Mouse (Mus musculus): ENCODE data around the gene 4930512M02Rik. TPM values are rescaled to one million over a fixed set of nuclear protein-coding genes. Genes with fewer than 3 reads are reported as not detected.

The 4930512M02Rik gene
- polyA plus RNA-seq, 1 experiment from 2014 or later = not detected

DNA sequence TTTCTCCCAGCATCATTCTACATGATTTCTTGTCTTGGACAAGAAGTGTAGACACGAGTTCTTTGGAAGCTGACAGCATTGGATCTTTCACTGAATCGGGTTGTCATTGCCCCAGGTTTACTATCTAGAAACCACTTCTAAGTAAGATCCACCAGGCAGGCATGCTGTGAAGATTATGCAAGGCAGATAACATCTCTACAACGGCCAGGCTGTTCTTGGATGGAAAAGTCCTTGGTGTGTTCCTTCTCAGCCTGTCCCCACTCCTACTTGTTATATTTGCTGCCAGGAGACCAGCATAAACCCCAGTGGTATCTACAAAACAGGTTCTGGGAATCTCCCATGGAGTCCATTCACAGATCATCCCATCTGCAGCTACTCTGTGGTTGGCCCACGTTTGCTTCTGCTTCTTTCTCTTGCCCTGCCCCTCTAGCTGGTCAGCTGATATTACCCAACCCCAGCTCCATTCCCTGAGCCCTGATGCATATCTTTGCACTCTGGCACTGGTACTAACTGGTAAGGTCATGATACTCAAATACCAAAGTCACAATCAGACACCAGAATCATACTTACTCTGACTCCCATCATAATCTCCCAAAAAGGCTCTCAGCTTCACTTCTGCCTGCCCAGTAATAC lies 3.4 kb downstream of the 4930512M02Rik start:
- no peak overlapping the region for H3K4me3 ChIP-seq
- WGBS = 77% methylated on average over 4 of the region's 4 CpGs

DNA sequence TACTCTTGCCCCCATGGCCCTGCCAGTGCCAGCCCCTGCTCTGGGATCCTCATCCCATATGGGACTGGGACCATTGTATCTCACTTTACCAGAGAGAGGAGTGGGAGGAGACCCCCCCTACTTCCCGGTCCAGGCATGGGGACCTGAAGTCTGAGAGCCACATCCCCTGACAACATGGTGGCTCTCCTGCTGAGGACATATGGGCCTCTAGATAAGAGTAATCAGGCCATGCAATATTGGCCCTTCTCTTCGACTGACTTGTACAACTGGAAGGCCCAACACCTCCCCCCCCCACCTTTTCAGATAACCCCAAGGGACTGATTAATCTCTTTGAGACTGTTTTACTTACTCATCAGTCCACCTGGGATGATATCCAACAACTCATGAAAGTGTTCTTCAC lies 18.4 kb downstream of the 4930512M02Rik start:
- no peak for DNase-seq (ENCODE audit: extremely low spot score, low spot score)
- 84% methylated on average over 2 of the region's 2 CpGs for WGBS
- H3K27ac ChIP-seq = no peak overlapping the region

More for the DNA sequence above, 3.4 kb downstream of the 4930512M02Rik start:
- DNase-seq (ENCODE audit: extremely low spot score, low spot score) = no peak
- Histone ChIP-seq H3K27me3 (ENCODE audit: poor library complexity, severe bottlenecking) (no peaks in the 10 kb centered on the region), H3K4me1 (no peaks in the 10 kb centered on the region), H3K36me3 (replicated peaks) (no peaks in the 10 kb centered on the region), H3K9me3 (no peaks in the 10 kb centered on the region), H3K27ac (no peak overlapping the region)

DNA sequence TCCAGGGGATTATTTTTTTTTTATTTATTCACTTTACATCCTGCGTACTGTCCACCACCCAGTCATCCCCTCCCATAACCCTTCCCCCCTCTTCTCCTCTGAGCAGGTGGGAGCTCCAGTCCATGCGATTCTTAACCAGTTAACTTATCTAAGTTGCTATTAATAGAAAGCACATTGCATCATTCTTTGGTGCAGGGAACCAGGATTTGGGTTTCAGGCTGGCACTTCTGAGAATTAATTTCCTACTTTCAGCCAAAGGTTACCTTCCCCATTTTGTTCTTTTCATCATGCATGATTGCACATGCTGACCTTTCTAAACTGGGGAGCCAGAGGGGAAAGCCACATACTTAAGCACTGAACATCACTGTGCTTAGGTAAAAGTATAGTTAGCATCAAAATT lies 40.3 kb downstream of the 4930512M02Rik start:
- no peak overlapping the region for H3K27ac ChIP-seq
- no peaks in the 10 kb centered on the region for H3K9me3 ChIP-seq
- no peaks in the 10 kb centered on the region for H3K27me3 ChIP-seq (ENCODE audit: poor library complexity, severe bottlenecking)
- no peaks in the 10 kb centered on the region for H3K4me1 ChIP-seq
- 79% methylated on average over 2 of the region's 2 CpGs for WGBS
- no peaks in the 10 kb centered on the region for H3K36me3 ChIP-seq (replicated peaks)
- DNase-seq (ENCODE audit: extremely low spot score, low spot score) = no peak
- no peak overlapping the region for H3K4me3 ChIP-seq

More for the DNA sequence above, 18.4 kb downstream of the 4930512M02Rik start:
- Histone ChIP-seq H3K27me3 (ENCODE audit: poor library complexity, severe bottlenecking) (no peaks in the 10 kb centered on the region), H3K36me3 (replicated peaks) (no peaks in the 10 kb centered on the region), H3K4me3 (no peak overlapping the region), H3K4me1 (no peaks in the 10 kb centered on the region), H3K9me3 (peaks cover 20% of the 10 kb centered on the region)

DNA sequence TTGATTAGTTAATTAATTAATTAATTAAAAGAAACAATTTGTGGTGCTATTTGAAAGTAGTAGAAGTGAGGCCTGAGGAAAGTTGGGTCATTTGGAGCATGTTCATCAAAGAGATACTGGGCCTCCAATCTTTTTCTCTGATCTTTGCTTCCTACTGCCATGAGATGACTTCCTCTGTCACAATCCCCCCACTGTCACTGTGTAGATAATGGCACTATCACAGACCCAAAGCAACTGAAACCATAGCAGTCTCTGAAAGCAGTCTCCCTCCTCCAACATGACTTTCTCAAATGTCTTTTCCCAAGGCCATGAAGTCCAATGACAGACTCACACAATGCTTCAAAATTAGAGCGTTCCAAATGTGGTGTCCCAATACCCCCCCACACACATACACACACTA lies 41.2 kb downstream of the 4930512M02Rik start:
- Histone ChIP-seq H3K36me3 (replicated peaks) (no peaks in the 10 kb centered on the region), H3K9me3 (no peaks in the 10 kb centered on the region), H3K27ac (no peak overlapping the region), H3K4me1 (no peaks in the 10 kb centered on the region), H3K27me3 (ENCODE audit: poor library complexity, severe bottlenecking) (no peaks in the 10 kb centered on the region), H3K4me3 (no peak overlapping the region)
- DNase-seq (ENCODE audit: extremely low spot score, low spot score) = no peak
- 98% methylated on average over 1 of the region's 1 CpGs for WGBS

DNA sequence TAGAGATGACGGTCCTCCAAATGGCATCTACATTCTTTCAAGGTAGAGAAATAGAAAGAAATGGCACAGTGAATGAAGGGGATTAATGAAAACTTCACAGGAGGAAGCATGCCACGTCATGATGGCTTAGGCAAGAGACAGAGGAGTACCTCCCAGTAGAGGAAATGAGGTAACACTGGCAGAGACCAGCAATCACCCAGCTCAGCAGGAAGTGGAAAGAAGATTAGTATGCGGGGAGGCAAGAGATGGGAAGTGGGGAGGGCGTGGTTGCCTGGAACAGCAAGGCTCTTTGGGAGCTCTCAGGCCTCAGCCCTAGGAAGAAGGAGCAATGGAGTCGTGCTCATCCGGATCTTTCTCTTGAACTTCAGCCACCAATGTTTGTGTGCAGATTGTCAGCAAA lies 53.9 kb downstream of the 4930512M02Rik start:
- H3K9me3 ChIP-seq = no peaks in the 10 kb centered on the region
- no peak for DNase-seq (ENCODE audit: extremely low spot score, low spot score)
- no peaks in the 10 kb centered on the region for H3K27me3 ChIP-seq (ENCODE audit: poor library complexity, severe bottlenecking)
- H3K4me1 ChIP-seq = no peaks in the 10 kb centered on the region
- H3K36me3 ChIP-seq (replicated peaks) = no peaks in the 10 kb centered on the region
- H3K4me3 ChIP-seq = no peak overlapping the region
- 63% methylated on average over 6 of the region's 6 CpGs for WGBS
- no peak overlapping the region for H3K27ac ChIP-seq

DNA sequence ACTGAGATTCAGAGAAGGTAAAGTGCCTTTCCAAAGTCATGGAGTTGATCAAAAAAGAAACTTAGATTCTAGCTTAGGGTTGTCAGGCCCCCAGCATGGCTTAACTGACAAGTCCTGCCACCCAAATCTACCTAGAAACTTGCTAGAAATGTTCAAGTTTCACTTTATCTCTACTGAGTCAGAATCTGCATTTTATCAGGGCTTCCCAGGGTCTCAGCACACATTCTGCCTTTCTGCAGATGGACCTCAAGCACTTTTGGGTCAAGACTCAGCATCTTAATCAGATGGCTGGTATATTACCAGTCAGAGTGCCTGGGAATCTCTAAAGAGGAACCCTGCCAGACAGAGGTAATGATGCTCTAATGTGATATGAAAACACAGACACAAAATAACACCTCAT lies 56.9 kb downstream of the 4930512M02Rik start:
- no peak for DNase-seq (ENCODE audit: extremely low spot score, low spot score)
- no peaks in the 10 kb centered on the region for H3K4me1 ChIP-seq
- H3K27me3 ChIP-seq (ENCODE audit: poor library complexity, severe bottlenecking) = no peaks in the 10 kb centered on the region
- no peaks in the 10 kb centered on the region for H3K36me3 ChIP-seq (replicated peaks)
- H3K27ac ChIP-seq = no peak overlapping the region
- no peaks in the 10 kb centered on the region for H3K9me3 ChIP-seq
- H3K4me3 ChIP-seq = no peak overlapping the region

DNA sequence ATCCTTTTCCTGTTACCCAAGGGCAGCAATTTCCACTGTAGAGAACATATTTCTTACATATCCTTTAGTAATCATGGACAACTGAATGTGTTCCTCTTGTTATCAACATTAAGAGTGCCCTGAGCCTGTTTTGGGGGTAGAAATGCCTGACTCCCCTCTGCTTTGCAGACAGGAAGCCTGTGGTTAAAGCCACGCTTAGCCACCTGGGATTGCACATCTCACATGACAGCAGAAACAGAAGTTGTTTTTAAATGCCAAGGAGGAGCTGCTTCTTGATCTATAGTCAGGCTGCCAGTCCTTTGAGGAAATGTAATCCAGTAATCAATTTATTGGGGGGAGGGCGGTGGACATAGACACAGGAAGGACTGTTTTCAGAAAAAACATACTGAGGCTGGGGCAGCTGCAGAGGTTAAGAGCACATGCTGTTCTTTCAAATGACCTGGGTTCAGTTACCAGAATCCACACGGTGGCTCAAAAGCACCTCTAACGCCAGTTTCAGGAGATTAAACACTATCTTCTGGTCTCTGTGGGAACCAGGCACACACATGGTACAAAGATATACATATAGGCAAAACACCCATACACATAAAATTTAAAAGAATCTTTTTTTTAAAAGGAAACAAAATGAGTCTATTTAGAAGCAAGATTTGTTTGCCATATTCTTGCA lies 58.0 kb downstream of the 4930512M02Rik start:
- WGBS = 64% methylated on average over 4 of the region's 4 CpGs
- H3K4me3 ChIP-seq = no peak overlapping the region
- no peak for DNase-seq (ENCODE audit: extremely low spot score, low spot score)
- no peak overlapping the region for H3K27ac ChIP-seq
- no peaks in the 10 kb centered on the region for H3K36me3 ChIP-seq (replicated peaks)
- H3K9me3 ChIP-seq = no peaks in the 10 kb centered on the region
- no peaks in the 10 kb centered on the region for H3K27me3 ChIP-seq (ENCODE audit: poor library complexity, severe bottlenecking)
- no peaks in the 10 kb centered on the region for H3K4me1 ChIP-seq

DNA sequence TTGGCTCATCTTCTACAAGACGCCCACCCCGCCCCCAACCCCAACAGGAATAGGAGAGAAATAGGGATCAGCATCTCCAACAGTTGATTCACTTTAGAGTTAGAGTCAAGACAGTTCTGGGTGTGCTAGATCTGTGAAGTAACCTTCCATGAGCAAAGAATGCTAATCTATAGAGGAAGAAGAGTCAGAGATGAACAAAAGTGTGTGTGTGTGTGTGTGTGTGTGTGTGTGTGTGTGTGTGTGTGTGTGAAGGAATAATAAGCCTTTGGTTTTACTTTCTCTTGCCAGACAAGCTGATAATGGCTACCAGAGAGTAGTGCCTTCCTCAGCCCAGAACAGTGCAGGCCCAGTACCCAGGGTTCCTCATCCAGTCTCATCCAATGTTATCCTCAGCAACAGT lies 59.6 kb downstream of the 4930512M02Rik start:
- DNase-seq (ENCODE audit: extremely low spot score, low spot score) = no peak
- no peak overlapping the region for H3K4me3 ChIP-seq
- 93% methylated on average over 2 of the region's 2 CpGs for WGBS
- no peaks in the 10 kb centered on the region for H3K4me1 ChIP-seq
- no peak overlapping the region for H3K27ac ChIP-seq
- H3K36me3 ChIP-seq (replicated peaks) = no peaks in the 10 kb centered on the region
- H3K9me3 ChIP-seq = no peaks in the 10 kb centered on the region
- no peaks in the 10 kb centered on the region for H3K27me3 ChIP-seq (ENCODE audit: poor library complexity, severe bottlenecking)

DNA sequence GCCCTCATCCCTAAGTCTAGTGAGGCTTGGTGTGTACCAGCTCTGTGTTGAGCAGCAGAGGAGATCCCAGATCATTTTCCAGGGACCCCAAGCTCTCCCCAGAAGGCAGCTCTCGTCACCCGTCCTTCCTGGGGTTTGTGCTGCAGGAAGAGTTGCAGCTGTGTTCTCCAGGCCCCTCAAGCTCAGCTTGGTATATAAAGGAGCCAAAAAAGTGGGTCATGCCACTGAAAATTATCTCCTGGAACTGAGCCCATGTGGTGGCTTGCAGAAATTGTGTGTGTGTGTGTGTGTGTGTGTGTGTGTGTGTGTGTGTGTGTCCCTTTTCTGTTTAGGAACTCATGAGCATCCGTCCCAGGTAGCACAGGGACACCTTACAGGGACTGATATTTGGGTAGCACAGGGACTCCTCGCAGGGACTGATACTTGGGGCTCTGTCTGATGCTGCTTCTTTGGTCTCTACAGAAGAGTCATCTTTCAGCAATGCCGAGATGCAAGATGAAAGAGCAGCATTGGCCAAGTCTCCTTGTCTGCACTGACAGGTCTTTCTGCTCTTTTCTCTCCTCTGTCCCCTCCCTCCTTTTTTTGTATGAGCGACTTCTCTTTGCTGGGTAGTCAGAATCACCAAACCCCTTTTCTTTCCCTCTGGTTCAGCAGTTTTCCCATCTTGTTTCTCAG lies 62.4 kb downstream of the 4930512M02Rik start:
- no peaks in the 10 kb centered on the region for H3K36me3 ChIP-seq (replicated peaks)
- no peaks in the 10 kb centered on the region for H3K27me3 ChIP-seq (ENCODE audit: poor library complexity, severe bottlenecking)
- 81% methylated on average over 6 of the region's 6 CpGs for WGBS
- no peaks in the 10 kb centered on the region for H3K9me3 ChIP-seq
- no peaks in the 10 kb centered on the region for H3K4me1 ChIP-seq
- no peak overlapping the region for H3K4me3 ChIP-seq
- no peak for DNase-seq (ENCODE audit: extremely low spot score, low spot score)
- H3K27ac ChIP-seq = no peak overlapping the region

DNA sequence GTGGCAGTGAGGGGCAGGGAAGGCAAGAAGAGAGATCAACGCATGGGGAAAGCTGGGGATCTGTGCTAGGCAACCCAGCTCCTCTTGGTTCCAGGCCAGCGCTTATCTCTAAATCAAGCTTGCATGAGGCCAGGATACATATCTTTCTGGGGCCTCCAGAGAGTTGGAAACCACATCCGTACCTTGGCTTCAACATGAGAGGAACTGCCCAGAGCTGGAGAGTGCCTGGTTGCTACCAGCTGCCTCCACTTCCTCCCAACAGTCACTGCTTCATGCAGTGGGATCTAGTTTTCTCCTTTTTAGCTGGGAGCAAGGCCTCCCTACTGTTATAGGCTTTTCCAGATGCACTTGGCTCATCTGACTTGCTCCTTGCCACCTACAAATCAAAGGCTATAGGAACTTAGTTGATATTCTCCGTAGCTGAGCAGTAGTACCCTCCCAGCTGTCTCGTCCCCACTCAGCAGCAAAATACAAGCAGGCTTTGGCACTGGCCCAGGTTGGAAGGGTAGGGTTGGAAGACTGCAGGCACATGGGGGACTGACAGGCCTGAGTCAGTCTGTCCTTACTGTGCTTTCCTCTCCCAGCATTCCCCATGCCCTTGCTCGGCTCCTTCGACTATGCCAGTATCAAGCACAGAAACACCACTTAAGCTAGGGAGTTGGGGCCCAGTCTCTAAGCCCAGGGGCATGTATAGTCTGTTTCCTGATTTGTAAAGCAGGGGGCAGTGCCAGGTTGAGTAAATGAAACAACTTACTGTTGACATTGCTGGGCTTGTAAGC lies 63.2 kb downstream of the 4930512M02Rik start:
- WGBS = 92% methylated on average over 7 of the region's 7 CpGs
- Histone ChIP-seq H3K36me3 (replicated peaks) (no peaks in the 10 kb centered on the region), H3K27me3 (ENCODE audit: poor library complexity, severe bottlenecking) (no peaks in the 10 kb centered on the region), H3K27ac (no peak overlapping the region), H3K4me1 (no peaks in the 10 kb centered on the region), H3K9me3 (no peaks in the 10 kb centered on the region), H3K4me3 (no peak overlapping the region)
- DNase-seq (ENCODE audit: extremely low spot score, low spot score) = no peak

DNA sequence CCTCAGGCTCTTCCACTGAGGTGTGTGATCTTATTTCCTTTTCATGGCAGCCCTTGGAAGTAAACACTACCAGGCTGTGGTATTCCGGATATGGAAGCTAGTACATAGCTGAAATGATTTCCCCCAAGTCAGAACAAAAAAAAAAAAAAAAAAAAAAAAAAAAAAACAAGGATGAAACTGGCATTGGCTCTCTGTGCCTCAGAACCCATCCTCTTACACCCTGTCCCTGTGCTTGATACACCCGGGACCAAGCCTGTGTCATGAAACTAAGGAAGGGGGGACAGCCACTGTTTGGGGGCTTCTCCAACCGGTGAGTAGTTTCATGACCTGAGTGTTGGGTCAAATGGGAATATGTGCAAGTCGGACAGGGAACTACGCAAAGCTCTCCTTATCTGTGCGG lies 66.5 kb downstream of the 4930512M02Rik start:
- Histone ChIP-seq H3K9me3 (no peaks in the 10 kb centered on the region), H3K36me3 (replicated peaks) (no peaks in the 10 kb centered on the region), H3K4me1 (no peaks in the 10 kb centered on the region), H3K27me3 (ENCODE audit: poor library complexity, severe bottlenecking) (no peaks in the 10 kb centered on the region), H3K27ac (no peak overlapping the region), H3K4me3 (no peak overlapping the region)
- WGBS = 91% methylated on average over 6 of the region's 6 CpGs
- DNase-seq (ENCODE audit: extremely low spot score, low spot score) = no peak

DNA sequence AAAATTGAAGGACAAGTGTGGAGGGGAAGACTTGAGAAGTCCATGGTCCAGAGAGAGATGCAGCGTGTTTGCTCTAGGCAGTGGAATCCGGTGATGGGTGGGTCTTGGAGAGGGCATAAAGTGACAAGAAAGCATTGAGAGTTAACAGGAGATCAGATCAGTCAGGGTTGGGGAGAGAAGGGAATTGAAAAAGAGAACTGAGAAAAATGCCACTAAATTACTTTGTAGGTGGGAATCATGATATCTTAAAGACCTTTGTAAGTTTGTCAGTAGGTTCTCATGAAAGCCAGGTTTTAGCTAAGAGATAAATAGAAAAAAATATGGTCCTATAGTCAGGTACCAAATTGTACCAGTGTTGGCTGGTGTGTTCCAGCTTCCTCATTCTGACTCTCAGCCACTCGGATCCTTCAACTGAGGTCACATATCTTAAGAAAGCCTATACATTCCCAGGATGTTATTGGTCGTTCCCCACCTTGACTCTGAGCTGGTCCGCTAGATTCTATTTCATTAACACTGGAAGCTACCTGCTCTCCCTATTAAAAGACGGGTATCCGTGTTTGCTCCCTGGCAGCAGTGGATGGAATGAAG lies 68.4 kb downstream of the 4930512M02Rik start:
- WGBS = 91% methylated on average over 7 of the region's 7 CpGs

More for the DNA sequence above, 68.4 kb downstream of the 4930512M02Rik start:
- Histone ChIP-seq H3K27ac (no peak overlapping the region), H3K4me3 (no peak overlapping the region), H3K36me3 (replicated peaks) (no peaks in the 10 kb centered on the region), H3K4me1 (no peaks in the 10 kb centered on the region), H3K27me3 (ENCODE audit: poor library complexity, severe bottlenecking) (no peaks in the 10 kb centered on the region), H3K9me3 (no peaks in the 10 kb centered on the region)
- DNase-seq (ENCODE audit: extremely low spot score, low spot score) = no peak

Measured in forebrain, embryonic 10.5 days (tissue).